Mouse (Mus musculus) hindbrain, embryonic 13.5 days (tissue): ENCODE measurements at regions not wholly inside any gene's neighbourhood (a gene's known extent, or its start where the extent isn't known, plus 50 kb on each side); places are given as distances from the start of the nearest gene placed in this dataset.

Experiments used
- ATAC-seq: fragments of 200-750 bp; cut with Nextera tagmentation; 2 replicates; pipeline ENCODE4 v1.8.0; 2017; ENCODE audit warnings: moderate TSS enrichment; ENCODE audit not compliant: low FRiP score
- H3K27ac ChIP-seq: fragments of 300-500 bp; sonication (generic); 2 replicates; pipeline ENCODE4 v1.5.1; 2015; ENCODE audit warnings: inconsistent platforms, mild to moderate bottlenecking, moderate library complexity
- H3K27me3 ChIP-seq: fragments of 300-500 bp; sonication (generic); 2 replicates; pipeline ENCODE4 v1.6.1; 2015; ENCODE audit warnings: mild to moderate bottlenecking, inconsistent platforms
- H3K36me3 ChIP-seq: fragments of 300-500 bp; sonication (generic); 2 replicates; pipeline ENCODE4 v1.6.1; 2015; ENCODE audit warnings: mild to moderate bottlenecking, inconsistent platforms
- H3K4me1 ChIP-seq: fragments of 300-500 bp; sonication (generic); replicated peaks from 2 replicates; pipeline ENCODE4 v1.6.1; 2015; ENCODE audit warnings: inconsistent platforms
- H3K4me2 ChIP-seq: fragments of 300-500 bp; sonication (generic); 2 replicates; pipeline ENCODE4 v1.6.1; 2015; ENCODE audit warnings: inconsistent platforms, mild to moderate bottlenecking, moderate library complexity
- H3K4me3 ChIP-seq: fragments of 300-500 bp; sonication (generic); 2 replicates; pipeline ENCODE4 v1.5.1; 2015; ENCODE audit warnings: mild to moderate bottlenecking, inconsistent platforms
- H3K9ac ChIP-seq: fragments of 300-500 bp; sonication (generic); 2 replicates; pipeline ENCODE4 v1.6.1; 2015; ENCODE audit warnings: mild to moderate bottlenecking, inconsistent platforms
- H3K9me3 ChIP-seq: fragments of 300-500 bp; sonication (generic); 2 replicates; pipeline ENCODE4 v1.6.1; 2016; ENCODE audit warnings: inconsistent platforms
- WGBS: fragments of 180-500 bp; shearing (Covaris S2); methylation state at CpG from one replicate; pipeline ENCODE4 v1.1.7; 2015; 5-methylcytosine and 5-hydroxymethylcytosine counted together

GRCm38 (mm10) chr13:29136231-29136630 is 182.7 kb upstream of the Sox4 start:
- WGBS = 77% methylated on average over 2 of the region's 2 CpGs
- Histone ChIP-seq H3K4me1 (no peaks in the 10 kb centered on the region), H3K36me3 (no peaks in the 10 kb centered on the region), H3K9ac (no peak overlapping the region), H3K27me3 (no peaks in the 10 kb centered on the region), H3K4me3 (no peak overlapping the region), H3K27ac (no peak overlapping the region), H3K4me2 (no peak overlapping the region), H3K9me3 (no peaks in the 10 kb centered on the region)
- ATAC-seq = no peak

DNA sequence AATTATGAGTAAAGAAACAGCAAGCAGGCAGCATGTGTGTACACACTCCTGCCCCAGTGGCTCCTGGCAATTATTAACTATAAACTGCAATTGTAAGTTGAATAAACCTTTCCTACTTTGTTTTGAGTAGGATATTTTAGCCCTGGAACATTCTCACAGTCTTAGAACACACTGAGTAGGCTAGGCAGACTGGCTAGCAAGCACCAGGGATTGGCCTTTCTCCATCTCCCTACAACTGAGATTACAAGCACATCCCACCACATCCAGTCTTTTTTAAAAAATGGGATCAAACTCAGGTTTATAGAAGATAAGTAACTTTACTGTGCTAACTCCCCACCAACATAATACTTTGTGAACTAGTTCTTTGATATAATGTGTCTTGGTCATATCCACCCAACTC is 174.0 kb upstream of the Sox4 start:
- Histone ChIP-seq H3K9me3 (no peaks in the 10 kb centered on the region), H3K9ac (no peak overlapping the region), H3K27ac (no peak overlapping the region), H3K36me3 (no peaks in the 10 kb centered on the region), H3K27me3 (no peaks in the 10 kb centered on the region), H3K4me1 (peaks cover 9% of the 10 kb centered on the region), H3K4me3 (no peak overlapping the region), H3K4me2 (no peak overlapping the region)
- no peak for ATAC-seq

DNA sequence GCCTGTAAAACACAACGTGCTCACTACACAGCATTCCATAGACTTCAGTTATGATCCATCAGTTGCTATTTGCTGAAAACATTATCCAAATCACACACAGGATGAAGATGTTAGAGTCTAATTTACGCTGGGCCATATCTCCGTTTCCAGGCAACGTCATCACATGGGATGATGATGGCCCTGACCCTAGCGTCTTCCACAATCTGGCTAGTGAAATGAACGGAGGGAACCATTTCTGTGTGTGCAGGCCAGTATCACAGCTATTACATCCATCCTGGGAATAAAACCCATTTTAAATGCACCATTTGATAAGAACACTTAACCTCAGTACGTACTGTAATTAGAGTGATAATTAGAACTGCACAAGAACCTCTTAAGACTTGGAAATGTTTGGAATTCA is 170.0 kb upstream of the Sox4 start:
- Histone ChIP-seq H3K4me3 (no peak overlapping the region), H3K27ac (peak overlapping the region; percentile 76), H3K36me3 (no peaks in the 10 kb centered on the region), H3K4me1 (peaks cover 9% of the 10 kb centered on the region), H3K9ac (no peak overlapping the region), H3K4me2 (no peak overlapping the region), H3K27me3 (no peaks in the 10 kb centered on the region), H3K9me3 (no peaks in the 10 kb centered on the region)
- ATAC-seq = peak; percentile 52
- WGBS = 58% methylated on average over 7 of the region's 7 CpGs

- no peak for ATAC-seq
- WGBS = 79% methylated on average over 5 of the region's 5 CpGs
- Histone ChIP-seq H3K9me3 (no peaks in the 10 kb centered on the region), H3K36me3 (no peaks in the 10 kb centered on the region), H3K27me3 (no peaks in the 10 kb centered on the region), H3K4me3 (no peak overlapping the region), H3K9ac (no peak overlapping the region), H3K4me1 (peaks cover 9% of the 10 kb centered on the region), H3K4me2 (no peak overlapping the region), H3K27ac (no peak overlapping the region)
Measured at GRCm38 (mm10) chr13:29121121-29121520, 167.6 kb upstream of the Sox4 start.

DNA sequence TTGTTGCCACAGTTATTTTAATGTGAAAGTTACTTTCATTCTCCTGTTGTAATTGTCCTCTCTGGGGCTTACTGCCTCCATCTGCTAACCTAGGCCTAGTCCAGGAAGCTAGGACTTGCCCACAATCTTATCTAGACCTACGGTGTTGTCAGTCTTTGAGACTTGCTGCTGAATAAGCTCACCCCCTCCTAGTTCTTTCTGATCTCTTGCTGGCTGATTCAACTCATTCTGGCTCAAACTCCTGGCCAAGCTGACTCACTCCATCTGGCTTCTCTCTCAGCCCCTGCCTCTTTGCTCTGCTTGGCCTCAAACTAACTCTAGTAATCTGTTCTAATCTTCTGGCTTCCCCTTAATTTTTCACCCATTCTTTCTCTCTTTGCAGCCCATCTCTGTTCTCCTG is 165.8 kb upstream of the Sox4 start:
- WGBS = 85% methylated on average over 1 of the region's 1 CpGs
- Histone ChIP-seq H3K9me3 (no peaks in the 10 kb centered on the region), H3K27ac (no peak overlapping the region), H3K4me1 (peaks cover 9% of the 10 kb centered on the region), H3K36me3 (no peaks in the 10 kb centered on the region), H3K27me3 (no peaks in the 10 kb centered on the region), H3K4me2 (no peak overlapping the region), H3K9ac (no peak overlapping the region), H3K4me3 (no peak overlapping the region)
- ATAC-seq = no peak

- H3K9me3 ChIP-seq = no peaks in the 10 kb centered on the region
- no peak overlapping the region for H3K27ac ChIP-seq
- no peak overlapping the region for H3K4me2 ChIP-seq
- ATAC-seq = no peak
- no peaks in the 10 kb centered on the region for H3K27me3 ChIP-seq
- no peaks in the 10 kb centered on the region for H3K36me3 ChIP-seq
- H3K4me3 ChIP-seq = no peak overlapping the region
- H3K4me1 ChIP-seq = no peaks in the 10 kb centered on the region
- 78% methylated on average over 3 of the region's 3 CpGs for whole genome bisulfite sequencing
- H3K9ac ChIP-seq = no peak overlapping the region
Measured at GRCm38 (mm10) chr13:29114998-29115495, 161.5 kb upstream of the Sox4 start.

GRCm38 (mm10) chr13:29110127-29110526 is 156.6 kb upstream of the Sox4 start:
- Histone ChIP-seq H3K27ac (no peak overlapping the region), H3K36me3 (no peaks in the 10 kb centered on the region), H3K4me3 (no peak overlapping the region), H3K4me2 (no peak overlapping the region), H3K9ac (no peak overlapping the region), H3K9me3 (no peaks in the 10 kb centered on the region), H3K27me3 (no peaks in the 10 kb centered on the region), H3K4me1 (no peaks in the 10 kb centered on the region)
- 76% methylated on average over 5 of the region's 5 CpGs for WGBS
- no peak for ATAC-seq

DNA sequence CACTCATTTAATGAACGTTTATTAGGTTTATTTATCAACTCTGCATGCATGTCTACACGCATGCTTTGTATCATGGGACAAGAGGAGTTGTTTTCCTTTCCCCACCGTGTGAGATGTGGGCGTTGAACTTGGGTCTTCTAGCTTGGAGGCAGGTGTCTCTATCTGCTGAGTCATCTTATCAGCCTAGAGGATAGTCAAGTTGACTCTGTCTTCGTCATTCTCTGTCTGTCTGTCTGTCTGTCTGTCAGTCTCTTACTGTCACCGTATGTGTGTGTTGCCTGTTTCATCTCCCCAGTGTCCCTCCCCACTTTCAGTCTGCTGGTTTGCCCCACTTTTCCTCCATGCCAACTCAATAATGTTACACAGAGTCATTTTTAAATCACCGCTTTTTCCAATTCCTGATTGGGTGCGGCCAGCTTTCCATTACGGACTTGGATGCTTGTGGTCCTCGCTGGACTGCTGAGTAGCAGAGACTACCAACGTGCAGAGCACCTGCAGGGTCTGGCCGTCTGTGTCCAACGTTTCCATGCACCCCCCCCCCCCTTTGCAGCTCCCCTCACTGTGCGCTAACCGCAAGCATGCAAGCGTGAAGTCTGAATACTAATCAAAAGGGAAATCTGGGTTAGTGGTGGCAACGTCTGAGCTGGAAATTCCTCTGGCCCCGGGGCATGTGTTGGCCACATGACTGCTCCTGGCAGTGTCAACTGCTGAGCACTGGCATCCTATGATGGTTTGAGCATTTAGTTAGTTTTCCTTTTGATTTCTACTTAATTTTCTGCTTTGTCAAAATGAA is 155.7 kb upstream of the Sox4 start:
- no peak for ATAC-seq
- no peak overlapping the region for H3K4me2 ChIP-seq
- no peak overlapping the region for H3K4me3 ChIP-seq
- H3K4me1 ChIP-seq = no peaks in the 10 kb centered on the region
- no peaks in the 10 kb centered on the region for H3K27me3 ChIP-seq
- H3K9ac ChIP-seq = no peak overlapping the region
- no peaks in the 10 kb centered on the region for H3K36me3 ChIP-seq
- H3K9me3 ChIP-seq = no peaks in the 10 kb centered on the region
- H3K27ac ChIP-seq = no peak overlapping the region
- WGBS = 62% methylated on average over 18 of the region's 18 CpGs

GRCm38 (mm10) chr13:29108214-29108613 is 154.7 kb upstream of the Sox4 start:
- 89% methylated on average over 6 of the region's 6 CpGs for WGBS

DNA sequence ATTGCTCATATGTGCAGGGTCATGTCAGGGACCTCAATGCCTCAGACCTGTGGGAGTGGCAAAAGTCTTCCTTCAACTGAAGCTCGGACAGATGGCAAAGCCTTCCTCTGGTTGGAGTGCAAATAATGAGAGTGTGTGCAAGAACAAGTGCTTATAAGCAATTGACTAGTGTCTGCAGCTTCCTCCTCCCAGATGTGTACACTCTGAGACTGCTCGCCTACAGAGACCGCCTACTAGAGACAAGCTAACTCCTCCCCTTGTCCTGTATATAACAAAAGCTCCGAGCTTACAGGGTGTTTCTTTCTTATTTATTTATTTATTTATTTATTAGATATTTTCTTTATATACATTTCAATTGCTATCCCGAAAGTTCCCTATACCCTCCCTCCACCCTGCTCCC is 138.7 kb upstream of the Sox4 start:
- no peak overlapping the region for H3K4me2 ChIP-seq
- H3K4me1 ChIP-seq = no peaks in the 10 kb centered on the region
- H3K4me3 ChIP-seq = no peak overlapping the region
- no peak for ATAC-seq
- peaks cover 5% of the 10 kb centered on the region; the same call in 1 of the 2 replicates for H3K9me3 ChIP-seq
- no peaks in the 10 kb centered on the region for H3K27me3 ChIP-seq
- 90% methylated on average over 5 of the region's 5 CpGs for WGBS
- H3K27ac ChIP-seq = no peak overlapping the region
- no peak overlapping the region for H3K9ac ChIP-seq
- H3K36me3 ChIP-seq = no peaks in the 10 kb centered on the region

More at GRCm38 (mm10) chr13:29108214-29108613, 154.7 kb upstream of the Sox4 start:
- H3K36me3 ChIP-seq = no peaks in the 10 kb centered on the region
- ATAC-seq = no peak
- no peak overlapping the region for H3K4me2 ChIP-seq
- H3K9me3 ChIP-seq = no peaks in the 10 kb centered on the region
- no peak overlapping the region for H3K4me3 ChIP-seq
- no peak overlapping the region for H3K9ac ChIP-seq
- H3K27ac ChIP-seq = no peak overlapping the region
- no peaks in the 10 kb centered on the region for H3K27me3 ChIP-seq
- H3K4me1 ChIP-seq = no peaks in the 10 kb centered on the region

DNA sequence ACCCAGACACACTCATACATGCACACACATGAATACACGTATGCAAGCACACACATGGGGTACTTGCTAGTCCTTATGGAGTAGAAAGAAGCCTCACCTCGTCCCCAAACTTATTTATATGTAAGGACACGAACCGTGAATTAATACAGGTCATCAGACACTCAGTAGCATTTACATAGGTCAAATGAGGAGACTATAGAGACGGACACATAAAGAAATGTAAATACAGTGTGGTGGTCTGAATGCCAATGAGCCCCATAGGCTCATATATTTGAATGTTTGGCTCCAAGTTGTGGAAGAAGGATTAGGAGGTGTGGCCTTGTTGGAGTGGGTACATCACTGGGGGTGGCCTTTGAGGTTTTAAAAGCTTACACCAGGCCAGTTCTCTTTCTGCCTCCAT is 133.3 kb upstream of the Sox4 start:
- no peak for ATAC-seq
- no peak overlapping the region for H3K4me2 ChIP-seq
- H3K4me3 ChIP-seq = no peak overlapping the region
- no peaks in the 10 kb centered on the region for H3K4me1 ChIP-seq
- no peak overlapping the region for H3K27ac ChIP-seq
- no peak overlapping the region for H3K9ac ChIP-seq
- H3K9me3 ChIP-seq = peaks cover 5% of the 10 kb centered on the region; the same call in 1 of the 2 replicates
- H3K27me3 ChIP-seq = no peaks in the 10 kb centered on the region
- 38% methylated on average over 5 of the region's 5 CpGs for WGBS
- no peaks in the 10 kb centered on the region for H3K36me3 ChIP-seq

DNA sequence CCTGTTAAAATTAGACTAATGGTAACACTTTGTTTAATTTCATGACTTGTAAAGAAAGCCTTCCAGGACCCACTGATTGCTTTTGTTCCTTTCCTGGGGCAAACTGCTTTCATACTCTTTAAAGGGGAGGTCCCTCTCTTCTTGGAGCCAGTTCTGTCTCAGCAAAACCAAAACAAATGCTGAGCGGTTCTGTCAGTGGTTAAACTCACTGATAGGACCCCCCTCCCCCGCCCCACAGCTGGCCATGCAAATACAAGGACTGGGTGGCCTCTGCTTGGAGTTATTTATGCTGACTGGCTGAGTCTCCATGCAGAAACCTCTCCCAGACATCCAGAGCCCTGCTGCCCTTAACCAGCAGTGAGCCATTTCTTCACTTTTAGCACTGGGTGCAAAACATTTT is 127.6 kb upstream of the Sox4 start:
- H3K9ac ChIP-seq = no peak overlapping the region
- H3K4me2 ChIP-seq = no peak overlapping the region

DNA sequence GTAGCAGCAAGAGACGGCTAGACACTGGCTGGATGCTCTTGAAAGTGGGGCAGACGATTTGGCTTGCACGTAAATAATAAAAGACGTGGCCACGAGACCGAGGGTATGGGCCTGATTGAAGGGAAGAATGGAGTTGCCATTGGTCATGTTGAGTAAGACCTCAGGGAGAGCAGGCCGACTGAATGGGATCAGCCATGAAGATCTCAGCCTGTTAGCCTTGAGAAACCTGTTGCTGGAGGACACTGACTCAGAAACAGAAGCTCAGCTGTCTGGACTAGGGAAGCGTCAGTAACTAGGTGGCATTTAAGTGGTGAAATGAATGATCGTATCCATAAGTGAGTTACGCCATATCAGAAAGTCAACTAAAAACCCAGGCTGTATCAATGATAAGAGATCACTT is 126.3 kb upstream of the Sox4 start:
- Histone ChIP-seq H3K9me3 (no peaks in the 10 kb centered on the region), H3K9ac (no peak overlapping the region), H3K27me3 (no peaks in the 10 kb centered on the region), H3K4me3 (no peak overlapping the region), H3K27ac (no peak overlapping the region), H3K36me3 (no peaks in the 10 kb centered on the region), H3K4me2 (no peak overlapping the region), H3K4me1 (no peaks in the 10 kb centered on the region)
- 95% methylated on average over 10 of the region's 10 CpGs for WGBS
- ATAC-seq = no peak

More for the DNA sequence above, 127.6 kb upstream of the Sox4 start:
- no peaks in the 10 kb centered on the region for H3K27me3 ChIP-seq
- 28% methylated on average over 2 of the region's 2 CpGs for WGBS
- H3K36me3 ChIP-seq = no peaks in the 10 kb centered on the region
- no peak overlapping the region for H3K27ac ChIP-seq
- H3K4me3 ChIP-seq = no peak overlapping the region
- H3K9me3 ChIP-seq = no peaks in the 10 kb centered on the region
- H3K4me1 ChIP-seq = no peaks in the 10 kb centered on the region
- no peak for ATAC-seq
